Mouse (Mus musculus) layer of hippocampus, adult 11-12 months (tissue): Measurements from ENCODE around the gene Rsc1a1.

Experiments
- DNase-seq: peaks from one replicate; pipeline ENCODE4 v3.0.0; 2022; ENCODE audit warnings: low spot score

Gene Rsc1a1

DNA sequence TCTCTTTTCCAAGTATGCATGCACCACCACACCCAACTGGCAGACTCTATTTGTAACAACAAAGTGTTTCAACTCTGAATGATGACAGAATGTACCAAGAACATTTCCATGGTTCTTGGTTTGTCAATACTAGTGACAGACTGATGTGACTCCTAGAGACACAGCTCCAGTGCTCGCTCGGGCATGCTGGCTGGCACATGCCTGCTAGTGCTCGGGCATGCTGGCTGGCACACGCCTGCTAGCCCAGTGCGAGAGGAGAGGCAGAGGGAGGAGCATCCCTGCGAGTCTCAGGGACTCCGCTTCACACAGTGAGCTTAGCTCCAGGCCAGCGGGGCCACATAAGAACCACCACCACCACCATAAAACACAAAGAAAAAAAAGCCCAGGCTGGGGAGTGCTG lies 9.3 kb upstream of the Rsc1a1 start:
- DNase-seq = no peak

DNA sequence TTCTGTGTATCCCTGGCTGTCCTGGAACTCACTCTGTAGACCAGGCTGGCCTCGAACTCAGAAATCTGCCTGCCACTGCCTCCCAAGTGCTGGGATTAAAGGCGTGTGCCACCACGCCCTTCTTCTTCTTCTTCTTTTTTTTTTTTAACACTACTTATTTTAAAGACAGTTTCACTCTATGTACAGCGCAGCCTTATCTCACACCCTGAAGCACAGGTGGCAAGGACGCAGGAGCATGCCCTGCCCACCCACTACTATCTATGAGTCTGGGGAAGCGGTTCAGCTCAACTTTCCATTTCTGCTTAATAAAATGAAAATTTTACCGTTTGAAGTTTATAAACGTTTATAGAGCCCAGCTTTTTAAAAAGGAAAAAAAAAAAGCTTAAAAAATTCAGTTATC lies 3.1 kb upstream of the Rsc1a1 start:
- DNase-seq = no peak

DNA sequence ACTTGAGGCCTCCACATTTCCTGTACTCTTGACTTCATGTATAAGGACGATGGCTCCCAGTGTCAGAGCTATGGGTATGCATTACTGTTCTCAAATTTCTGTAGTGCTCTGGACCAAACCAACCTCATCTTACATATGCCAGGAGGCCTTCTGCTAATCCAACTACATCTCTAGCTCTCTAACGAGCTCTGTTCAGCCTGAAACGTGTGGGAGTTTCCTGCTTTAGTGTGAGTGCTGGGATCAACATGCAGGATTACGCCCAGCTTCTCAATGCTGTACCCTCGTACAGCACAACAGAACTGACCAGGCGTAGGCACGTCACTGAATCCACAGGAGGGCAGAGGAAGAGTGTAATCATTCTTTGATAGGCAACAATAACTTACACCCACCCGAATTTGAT lies 1.1 kb upstream of the Rsc1a1 start:
- DNase-seq = no peak

DNA sequence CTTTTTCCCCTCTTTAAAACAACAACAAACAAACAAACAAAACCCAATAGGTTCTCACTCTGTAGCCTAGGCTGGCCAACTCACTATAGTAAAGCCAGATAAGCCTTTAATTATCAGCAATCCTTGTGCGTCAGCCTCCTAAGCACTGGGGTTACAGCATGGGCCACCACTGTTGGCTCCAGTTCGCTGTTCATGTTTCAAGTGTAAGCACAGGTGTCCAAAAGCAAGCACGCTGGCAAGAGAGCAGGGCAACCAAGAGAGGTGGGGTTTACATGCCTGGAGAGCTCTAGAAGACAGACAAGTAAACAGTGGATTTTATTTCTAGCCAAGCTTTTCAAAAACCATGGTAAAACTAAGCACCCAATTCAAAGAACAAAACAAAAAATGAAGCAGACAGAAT lies 694 bp upstream of the Rsc1a1 start:
- DNase-seq = no peak

GRCm38 (mm10) chr4:141682706-141683230 lies 2.6 kb downstream of the Rsc1a1 start:
- DNase-seq = no peak

- DNase-seq = no peak
These were observed 3.6 kb downstream of the Rsc1a1 start for GRCm38 (mm10) chr4:141681767-141682166.

DNA sequence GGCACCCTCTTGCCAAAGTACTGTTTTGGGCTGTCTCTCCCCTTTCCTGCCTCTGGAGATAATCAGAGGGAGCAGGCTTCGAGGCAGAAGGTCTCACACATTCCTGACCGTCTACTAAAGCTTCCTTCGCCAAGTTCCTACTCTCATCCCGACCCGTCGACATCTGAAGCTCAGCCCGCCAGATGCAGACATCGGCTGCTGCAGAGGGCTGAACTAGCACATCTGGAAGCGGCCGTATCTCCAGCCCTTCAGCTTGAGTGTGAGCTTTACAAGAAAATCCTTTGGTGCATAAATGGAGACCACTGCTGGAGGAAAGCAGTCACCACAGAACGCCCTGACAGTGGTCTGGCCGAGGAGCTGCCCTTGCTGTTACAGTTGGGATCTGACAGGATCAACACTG lies 4.5 kb downstream of the Rsc1a1 start:
- DNase-seq = no peak

DNA sequence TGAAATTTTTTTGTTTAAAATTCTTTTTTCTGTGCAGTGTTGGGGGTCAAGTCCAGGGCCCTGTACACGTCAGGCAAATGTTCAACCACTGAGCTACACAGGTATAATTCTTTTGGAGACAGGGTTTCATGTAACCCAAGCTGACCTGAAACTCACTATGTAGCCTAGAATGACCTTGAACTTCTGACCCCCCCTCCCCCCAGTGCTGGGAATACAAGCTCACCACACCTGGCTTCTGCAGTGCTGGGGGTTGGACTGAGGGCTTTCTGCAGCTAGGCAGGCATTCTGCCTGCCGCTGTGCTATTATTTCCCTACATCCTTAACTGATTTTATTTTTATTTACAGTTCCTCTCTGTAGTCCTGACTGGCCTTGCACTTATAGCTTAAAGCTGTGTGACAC lies 6.4 kb downstream of the Rsc1a1 start:
- DNase-seq = no peak

- no peak for DNase-seq
These were observed 8.9 kb downstream of the Rsc1a1 start for GRCm38 (mm10) chr4:141676462-141676979.

DNA sequence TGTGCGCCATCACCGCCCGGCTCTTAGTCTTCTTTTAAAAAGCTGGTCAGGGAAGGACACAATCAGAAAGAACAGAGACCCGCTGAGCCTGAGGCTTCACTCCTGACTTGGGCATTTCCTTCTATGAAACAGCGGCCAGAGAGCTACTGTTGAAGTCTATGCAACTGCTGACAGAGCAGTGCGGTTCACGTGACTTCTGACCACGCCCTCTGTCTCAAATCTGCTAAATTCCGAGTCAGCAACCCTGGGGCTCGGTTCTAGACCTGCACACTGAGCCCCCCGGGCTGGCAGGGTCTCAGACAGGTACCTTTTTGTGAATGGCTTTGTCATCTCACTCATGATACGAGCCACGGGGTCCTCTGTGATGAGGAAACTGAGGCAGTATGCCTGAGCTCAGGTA lies 13.1 kb downstream of the Rsc1a1 start:
- DNase-seq = no peak

DNA sequence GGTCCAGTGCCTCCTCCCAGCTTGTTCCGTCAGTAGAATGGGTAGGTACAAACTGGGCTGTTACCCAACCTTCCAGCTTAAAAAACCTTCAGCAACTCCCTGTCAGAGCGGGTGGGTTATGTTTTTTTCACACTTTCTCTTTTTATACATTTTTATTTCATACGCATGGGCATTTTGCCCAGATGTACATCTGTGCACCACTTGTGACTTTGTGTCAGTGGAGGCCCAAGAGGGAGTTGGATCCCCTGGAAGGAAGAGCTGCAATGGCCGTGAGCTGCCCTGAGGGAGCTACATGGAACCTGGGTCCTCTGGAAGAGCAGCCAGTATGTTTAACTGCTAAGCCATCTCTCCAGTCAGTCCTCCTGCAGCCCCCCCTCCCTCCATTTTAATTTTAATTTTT lies 14.0 kb downstream of the Rsc1a1 start:
- DNase-seq = no peak

DNA sequence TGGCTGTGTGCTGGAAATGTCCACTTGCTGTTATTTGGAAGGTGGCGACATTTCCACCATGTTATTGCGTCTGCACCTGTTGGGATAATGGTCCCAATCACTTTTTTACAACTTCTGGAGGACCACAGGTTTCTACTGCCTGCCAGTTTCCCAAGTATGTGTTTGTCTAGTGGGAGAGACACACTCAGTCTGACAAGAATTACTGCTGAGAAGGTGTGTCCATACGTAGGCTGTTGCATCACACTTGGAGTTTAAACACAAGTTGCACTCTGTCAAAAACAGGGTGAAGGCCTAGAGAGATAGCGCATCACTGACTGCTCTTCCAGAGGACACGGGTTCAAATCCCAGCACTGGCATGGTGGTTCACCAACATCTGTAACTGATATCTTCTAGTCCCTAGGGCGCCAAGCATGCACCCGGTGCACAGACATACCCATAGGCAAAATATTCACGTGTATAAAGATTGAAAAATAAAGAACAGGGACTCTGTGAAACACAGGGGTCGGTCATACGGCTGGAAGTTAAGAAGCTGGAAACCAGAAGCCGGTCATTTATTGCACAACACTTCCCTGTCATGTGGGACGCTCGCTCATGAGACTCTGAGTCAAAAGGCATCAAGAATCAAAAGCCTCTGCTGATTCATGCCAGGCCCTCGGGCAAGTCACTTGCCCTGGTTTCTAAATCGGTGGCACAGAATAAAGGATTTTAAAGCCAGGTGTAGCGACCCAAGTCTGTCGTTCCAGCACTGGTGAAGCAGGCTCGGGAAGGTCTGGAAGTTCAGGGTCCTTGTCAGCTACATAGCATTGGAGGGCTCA lies 15.3 kb downstream of the Rsc1a1 start:
- DNase-seq = peak; percentile 53

GRCm38 (mm10) chr4:141664799-141665198 lies 20.6 kb downstream of the Rsc1a1 start, which contains the start of gene Plekhm2:
Plekhm2 (minus strand) TSS chr4:141664899.
- no peak for DNase-seq

DNA sequence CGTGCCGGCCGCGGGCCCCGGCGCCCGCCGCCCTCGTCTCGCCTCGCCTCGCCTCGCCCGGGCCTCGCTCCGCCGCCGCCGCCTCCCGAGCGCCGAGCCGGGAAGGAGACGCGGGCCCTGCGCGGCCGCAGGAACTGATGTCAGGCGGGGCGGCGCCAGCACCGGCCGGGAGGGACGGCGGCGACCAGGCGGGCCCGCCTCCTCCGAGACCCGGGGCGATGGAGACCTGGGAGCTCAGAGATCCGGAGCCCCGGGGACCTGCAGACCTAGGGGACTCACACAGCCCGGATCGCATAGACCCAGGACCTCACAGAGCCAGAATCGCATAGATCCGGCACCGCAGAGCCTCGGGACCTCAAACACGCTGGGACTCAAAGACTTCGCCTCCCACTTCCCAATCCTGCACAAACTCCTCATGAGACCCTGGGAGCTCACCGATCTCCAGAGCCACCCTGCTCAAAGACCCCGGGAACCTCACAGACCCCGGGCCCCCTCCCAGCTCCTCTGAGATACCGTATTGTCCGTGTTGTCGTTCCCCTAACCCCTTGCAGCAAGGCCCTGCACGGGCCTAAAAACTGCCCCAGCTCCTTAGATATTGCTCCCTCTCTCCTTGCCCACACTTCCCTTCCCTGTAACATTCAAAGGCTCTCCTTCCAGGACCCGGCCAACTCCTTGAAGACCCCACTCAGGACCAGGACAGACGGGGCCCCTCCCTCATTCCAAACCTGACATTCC lies 21.2 kb downstream of the Rsc1a1 start:
- peak; percentile 70 for DNase-seq

GRCm38 (mm10) chr4:141663122-141663931 lies 22.1 kb downstream of the Rsc1a1 start:
- DNase-seq = no peak

DNA sequence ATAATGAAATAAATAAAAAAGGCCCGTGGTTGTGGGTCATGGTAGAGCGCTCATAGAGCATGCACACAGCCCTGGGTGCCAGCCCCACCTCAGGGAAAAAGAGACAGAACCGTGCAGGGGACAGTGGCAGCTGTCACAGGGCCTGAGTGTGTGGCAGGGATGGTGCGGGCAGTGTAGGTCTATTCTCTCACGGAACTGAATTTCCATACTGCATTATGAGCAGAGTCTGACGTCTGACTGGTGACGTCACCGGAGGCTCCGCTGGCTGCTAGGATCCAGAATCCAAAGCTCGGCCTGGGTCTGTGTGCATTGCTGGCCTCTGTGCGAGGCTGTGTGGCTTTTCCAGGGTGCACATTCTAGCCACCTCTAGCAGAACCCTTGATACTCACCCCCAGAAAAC lies 24.5 kb downstream of the Rsc1a1 start:
- no peak for DNase-seq

- DNase-seq = no peak
These were observed 25.7 kb downstream of the Rsc1a1 start for GRCm38 (mm10) chr4:141659739-141660138.

DNA sequence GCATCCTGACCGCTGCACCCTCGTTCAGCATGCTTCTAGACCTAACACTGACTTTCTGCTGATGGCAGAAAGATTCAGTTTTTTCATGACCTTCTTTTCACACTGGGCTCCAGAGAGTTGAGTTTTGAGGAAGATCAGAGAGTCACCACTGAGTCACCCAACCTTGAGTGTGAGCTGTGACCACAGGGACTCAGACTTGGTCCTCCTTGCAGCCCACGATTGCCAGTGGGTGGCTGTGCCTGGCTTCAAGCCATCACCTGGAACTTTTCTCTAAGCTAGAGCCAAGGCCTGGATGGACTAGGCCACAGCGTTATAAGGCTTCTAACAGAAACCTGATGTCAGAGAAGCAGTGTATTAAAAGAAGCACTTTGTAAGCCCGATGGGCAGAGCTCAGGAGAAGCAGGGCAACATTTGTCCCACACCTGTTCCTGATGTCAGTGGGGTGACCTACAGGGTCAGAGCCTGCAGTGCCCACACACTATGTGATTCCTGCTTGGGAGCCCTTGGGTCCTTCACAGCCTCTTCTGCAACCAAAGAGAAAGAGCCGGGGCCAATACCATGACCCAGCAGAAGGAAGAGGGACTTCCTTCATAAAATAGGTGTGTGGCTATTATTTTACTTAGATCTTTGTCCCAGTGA lies 26.4 kb downstream of the Rsc1a1 start:
- no peak for DNase-seq

DNA sequence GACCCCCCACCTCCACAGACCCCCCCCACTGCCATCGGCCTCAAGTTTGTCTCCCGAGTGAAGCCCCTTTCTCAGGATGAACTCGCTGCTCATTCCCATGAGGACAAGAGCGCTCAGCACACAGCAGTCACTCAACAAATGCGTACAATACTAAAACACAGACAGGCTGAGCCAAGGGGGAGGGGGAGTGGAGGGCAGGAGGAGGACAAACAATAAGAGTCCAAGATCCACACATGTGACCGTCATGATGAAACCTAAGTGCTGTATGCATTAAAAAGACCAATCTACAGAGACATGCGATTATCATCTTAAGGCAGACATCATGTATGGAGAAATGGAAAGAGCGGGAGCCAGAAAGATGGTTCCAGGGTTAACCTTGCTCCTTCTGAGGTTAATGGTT lies 28.5 kb downstream of the Rsc1a1 start:
- no peak for DNase-seq

DNA sequence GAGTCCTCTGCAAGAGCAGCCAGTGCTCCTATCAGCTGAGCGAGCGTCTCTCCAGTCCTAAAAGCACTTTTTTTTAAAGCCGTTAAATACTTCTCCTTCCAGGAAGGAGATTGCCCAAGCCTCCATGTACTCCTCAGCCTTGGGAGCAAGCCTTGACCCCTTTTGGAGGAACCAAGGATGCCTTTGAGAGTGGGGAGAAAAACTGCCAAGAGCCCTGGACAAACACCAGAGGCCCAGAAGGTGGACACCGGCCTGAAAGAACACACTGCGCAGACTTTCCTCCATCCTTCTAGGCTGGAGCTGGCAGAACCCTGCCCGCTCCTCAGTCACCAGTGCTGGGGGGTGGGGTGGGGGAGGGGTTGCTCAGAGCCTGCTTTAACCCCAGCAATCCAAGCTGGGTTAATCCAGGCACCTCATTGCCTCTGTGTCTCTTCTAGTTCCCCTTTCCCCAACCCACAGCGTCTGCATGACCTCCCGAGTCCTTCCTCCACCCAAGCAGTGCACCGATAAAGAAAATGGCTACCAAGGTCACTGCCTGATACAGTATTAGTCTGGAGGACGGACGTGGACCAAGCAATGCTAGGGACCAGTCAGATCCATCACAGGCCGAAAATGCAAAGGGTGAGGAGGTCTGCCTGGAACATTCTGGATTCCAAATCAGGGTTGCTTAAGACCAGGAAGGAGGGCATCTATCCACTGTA lies 29.3 kb downstream of the Rsc1a1 start:
- DNase-seq = peak; percentile 45

- DNase-seq = no peak
These were observed 30.9 kb downstream of the Rsc1a1 start for GRCm38 (mm10) chr4:141654509-141654908.
